Mouse (Mus musculus) adipocyte (in vitro differentiated cells): ENCODE results near the gene Fam117b.

Experiments used
- DNase-seq: peaks from one replicate; pipeline ENCODE4 v3.0.0-alpha.2; 2016; ENCODE audit warnings: low spot score

The Fam117b gene

GRCm38 (mm10) chr1:59986626-59987025, 73.8 kb downstream of the Fam117b start:
- no peak for DNase-seq

- DNase-seq = no peak
Observed at GRCm38 (mm10) chr1:59987399-59988040, 74.7 kb downstream of the Fam117b start.

GRCm38 (mm10) chr1:59995646-59996045, 82.8 kb downstream of the Fam117b start:
- DNase-seq = no peak

GRCm38 (mm10) chr1:59997352-59997751, 84.5 kb downstream of the Fam117b start:
- no peak for DNase-seq

- DNase-seq = peak; percentile 68
Observed at GRCm38 (mm10) chr1:60000319-60000718, 87.5 kb downstream of the Fam117b start.

GRCm38 (mm10) chr1:60007337-60007736, 94.5 kb downstream of the Fam117b start:
- no peak for DNase-seq

- DNase-seq = peak; percentile 53
Observed at GRCm38 (mm10) chr1:60008743-60009142, 95.9 kb downstream of the Fam117b start.

GRCm38 (mm10) chr1:60013779-60014178, 101.0 kb downstream of the Fam117b start:
- DNase-seq = no peak

GRCm38 (mm10) chr1:60015511-60015910, 102.7 kb downstream of the Fam117b start:
- peak; percentile 12 for DNase-seq

GRCm38 (mm10) chr1:60016136-60016611, 103.4 kb downstream of the Fam117b start:
- DNase-seq = peak; percentile 8

- no peak for DNase-seq
Observed at GRCm38 (mm10) chr1:60017031-60017469, 104.2 kb downstream of the Fam117b start.
